Mouse (Mus musculus) c-Kit-negative CD71-positive TER-119-positive erythroid progenitor cells, embryonic 14.5 days (primary cell): ENCODE results near the gene Acsl1.
"Not testable (repeated sequence)": the region's sequence is repeated elsewhere in the genome, so short reads cannot be mapped to it uniquely, and the experiment has no call there.

Source experiments
- DNase-seq: peaks from one replicate; pipeline ENCODE4 v3.0.0-alpha.2; 2013; ENCODE audit warnings: low read depth, low spot score

The Acsl1 gene

GRCm38 (mm10) chr8:46559428-46559827, 88.6 kb downstream of the Acsl1 start:
- no peak for DNase-seq

GRCm38 (mm10) chr8:46562333-46562732, 91.5 kb downstream of the Acsl1 start:
- DNase-seq: no peak

DNA sequence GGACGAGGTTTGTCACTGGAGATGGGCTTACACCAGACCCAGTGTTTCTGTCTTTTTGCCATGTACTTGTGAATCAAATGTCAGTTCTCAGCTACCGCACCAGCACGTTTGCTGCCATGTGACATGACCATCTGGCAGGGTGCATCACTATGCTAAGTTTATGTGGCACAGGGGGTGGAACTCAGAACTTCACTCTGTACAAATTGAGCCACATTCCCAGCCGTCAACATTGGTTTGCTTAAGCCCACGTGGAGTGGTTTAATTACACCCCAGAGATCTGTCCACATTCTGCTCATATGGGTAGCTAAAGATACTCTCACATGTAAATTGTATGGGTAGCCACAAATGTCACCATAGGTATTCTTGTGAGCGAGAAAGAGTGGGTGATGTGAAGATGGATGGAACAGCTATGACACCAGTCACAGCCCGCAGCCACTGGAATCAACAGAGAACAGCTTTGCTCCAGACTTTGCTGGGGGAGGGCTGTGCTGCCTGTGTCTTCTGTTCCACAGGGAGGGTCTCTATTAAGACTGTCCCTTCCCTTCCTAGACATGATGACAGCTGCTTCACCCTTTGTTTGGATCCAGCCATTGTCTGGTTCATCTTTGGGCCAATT, 96.2 kb downstream of the Acsl1 start:
- no peak for DNase-seq

DNA sequence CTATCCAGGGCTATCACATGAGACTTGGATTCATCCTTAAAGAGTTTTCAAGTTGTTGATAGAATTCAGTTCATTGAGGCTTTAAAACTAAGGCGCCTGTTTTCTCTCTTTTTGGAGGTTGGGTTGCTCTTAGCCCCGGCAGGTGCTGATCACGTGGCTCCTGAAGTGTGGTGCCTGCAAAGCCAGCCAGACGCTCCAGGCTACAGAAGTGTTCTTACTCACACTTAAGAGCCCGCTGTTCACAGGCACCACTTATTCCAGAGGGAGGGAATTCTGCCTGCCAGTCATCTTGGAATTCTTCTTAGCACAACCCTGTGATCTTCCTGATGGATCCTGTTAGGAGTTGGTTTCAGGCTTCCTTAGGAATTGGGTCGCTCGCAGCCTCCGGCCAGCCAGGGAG, 97.1 kb downstream of the Acsl1 start:
- DNase-seq: no peak

- DNase-seq: no peak
Measured at GRCm38 (mm10) chr8:46568942-46569341, 98.1 kb downstream of the Acsl1 start.

DNA sequence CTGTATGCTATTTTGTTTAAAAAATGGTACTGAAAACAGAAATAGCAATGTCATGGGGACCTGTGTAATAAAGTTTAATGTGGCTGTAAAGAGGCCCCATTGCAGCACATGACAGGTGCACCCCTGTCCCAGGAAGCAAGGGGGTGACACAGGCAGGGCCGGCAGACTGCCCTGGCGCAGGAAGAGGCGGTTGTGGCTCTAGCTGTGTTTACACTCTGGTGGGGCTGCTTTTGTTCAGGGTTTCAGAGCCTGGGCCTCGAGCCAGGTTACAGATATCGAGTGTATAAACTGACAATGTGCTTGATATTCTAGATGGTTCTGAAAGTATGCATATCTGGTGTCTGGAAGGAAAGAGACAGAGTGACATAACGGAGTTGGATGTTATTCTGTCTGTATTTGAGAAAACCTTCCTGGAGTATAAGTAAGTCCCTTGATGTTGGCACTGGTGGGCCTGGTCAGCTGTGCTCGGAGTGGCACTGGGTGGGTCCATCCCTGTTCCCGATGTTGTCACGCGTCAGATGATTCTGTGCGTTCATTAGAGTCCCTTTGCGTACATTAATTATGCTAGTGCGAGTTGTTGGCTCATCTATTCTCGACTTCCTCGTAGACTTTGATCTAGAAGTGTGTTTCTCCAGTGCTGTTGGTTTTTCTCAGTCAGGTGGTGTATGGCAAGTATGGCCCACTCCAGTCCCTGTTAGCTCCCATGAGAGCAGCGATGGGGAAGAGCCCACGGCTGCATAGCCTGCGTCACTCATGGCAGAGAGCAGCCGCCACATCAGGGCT, 99.0 kb downstream of the Acsl1 start:
- DNase-seq: no peak

DNA sequence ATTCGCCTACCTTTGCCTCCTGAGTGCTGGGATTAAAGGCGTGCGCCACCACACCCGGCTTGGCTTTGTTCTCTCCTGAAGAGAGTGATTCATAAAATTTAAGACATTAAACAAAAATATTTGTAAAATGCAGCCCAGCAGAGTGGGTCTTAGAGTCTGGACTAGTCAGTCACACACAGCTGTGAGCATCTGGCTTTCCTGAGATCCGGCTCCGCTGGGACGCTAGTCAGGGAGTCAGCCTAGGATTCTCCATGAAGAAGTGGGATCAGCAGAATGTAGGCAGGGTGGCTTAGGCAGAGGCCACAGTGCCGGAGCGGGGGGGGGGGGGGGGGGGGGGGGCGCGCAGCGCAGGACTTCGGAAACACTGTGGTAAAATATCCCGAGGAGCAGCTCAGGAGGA, 99.8 kb downstream of the Acsl1 start:
- no peak for DNase-seq

DNA sequence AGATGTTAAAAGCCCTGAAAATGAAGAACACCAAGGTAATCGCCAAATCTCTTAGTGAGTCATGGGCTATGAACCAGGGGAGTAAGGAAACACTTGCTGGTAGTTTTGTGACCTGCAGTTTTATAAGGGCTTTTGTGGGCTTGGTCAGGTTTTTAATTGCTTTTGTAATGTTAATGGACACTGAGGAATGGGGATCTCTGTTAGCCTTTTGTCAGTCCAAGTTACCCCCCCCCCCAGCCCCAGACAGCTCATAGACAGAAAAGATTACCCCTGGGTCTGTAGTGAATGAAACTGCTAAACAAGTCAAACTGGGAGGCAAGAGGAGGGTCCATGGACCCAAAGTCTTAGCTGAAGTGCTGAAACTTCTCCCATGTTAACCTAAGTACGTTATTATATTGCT, 102.6 kb downstream of the Acsl1 start:
- DNase-seq: no peak

DNA sequence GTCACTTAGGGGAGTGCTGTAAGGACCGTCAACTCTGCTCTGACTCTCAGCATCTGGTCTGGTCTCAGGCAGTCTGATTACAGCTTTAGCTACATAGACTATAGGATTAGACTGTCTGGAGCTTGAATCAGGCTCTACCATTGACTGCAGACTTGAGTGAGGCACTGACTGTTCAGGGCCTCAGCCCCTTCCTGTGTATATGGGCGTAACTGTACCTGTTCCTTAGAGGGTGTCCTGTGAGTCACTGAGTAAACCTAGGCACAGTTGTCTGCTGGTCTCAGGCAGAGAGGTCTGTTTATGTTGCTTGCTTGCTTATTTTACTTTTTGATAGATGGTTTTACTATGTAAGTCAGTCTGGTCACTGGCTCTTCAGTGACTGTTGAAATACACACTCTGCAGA, 103.1 kb downstream of the Acsl1 start:
- no peak for DNase-seq

DNA sequence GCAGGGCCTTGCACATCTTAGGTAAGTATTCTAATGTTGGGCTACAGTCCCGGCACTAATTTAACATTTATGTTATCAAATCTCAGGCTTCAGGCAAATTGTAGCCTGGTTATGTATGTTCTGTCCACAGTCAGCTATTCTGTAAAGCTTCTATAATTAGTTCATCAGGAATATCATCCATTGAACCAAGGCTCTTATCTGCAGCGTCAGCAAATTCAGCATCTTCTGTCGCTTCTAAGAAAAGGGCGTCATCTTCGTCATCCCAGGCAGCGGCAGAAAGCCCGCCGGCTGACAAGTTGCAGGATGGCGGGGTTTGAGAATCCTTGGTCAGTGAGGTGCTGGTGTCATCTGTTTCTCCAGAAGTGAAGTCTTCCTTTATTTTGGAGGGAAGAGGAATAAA, 108.0 kb downstream of the Acsl1 start:
- DNase-seq: no peak

GRCm38 (mm10) chr8:46584328-46584727, 113.5 kb downstream of the Acsl1 start:
- DNase-seq: not testable (repeated sequence)

DNA sequence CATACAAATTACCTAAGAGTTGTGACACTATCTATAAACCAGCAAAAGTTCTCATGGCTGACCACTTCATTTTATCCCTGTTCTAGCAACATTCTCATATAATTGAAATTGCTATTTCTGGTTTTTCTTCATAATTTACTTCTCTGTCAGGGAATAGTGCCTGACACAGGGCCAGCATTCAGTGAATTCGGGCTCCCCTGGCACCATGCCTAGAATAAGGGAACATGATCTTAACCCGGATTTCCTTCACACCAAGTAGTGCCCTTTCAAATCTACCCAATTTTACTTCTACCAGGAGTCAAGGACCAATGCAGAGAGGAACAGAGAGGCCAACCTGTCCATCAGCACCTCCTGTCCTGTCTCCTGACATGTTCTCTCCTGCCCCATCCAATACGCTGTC, 114.7 kb downstream of the Acsl1 start:
- no peak for DNase-seq
